Mouse (Mus musculus) effector memory CD4-positive, alpha-beta T cell, adult 5 months (primary cell): ENCODE data around the gene Zfp511. TPM values are rescaled to one million over a fixed set of nuclear protein-coding genes. Genes with fewer than 3 reads are reported as not detected.

Experiments
- polyA plus RNA-seq: library from polyadenylated mRNA; unstranded; fragments of 100-300 nt; shearing (Covaris generic); gene quantifications from one replicate; pipeline ENCODE4 v1.2.1, GENCODE M21; 2017

Zfp511 gene
- 46.2 TPM for polyA plus RNA-seq

GRCm38 (mm10) chr7:140036281-140037170, at the start of gene Zfp511, which contains the start of gene Tubgcp2:
Gene Zfp511 (plus strand): TSS chr7:140036391.
Gene Tubgcp2 (minus strand): TSS chr7:140036669.

GRCm38 (mm10) chr7:139992406-139992805, 43.8 kb upstream of the Zfp511 start, which contains the start of gene Adam8:
Gene Adam8 (minus strand): TSS chr7:139992562.

DNA sequence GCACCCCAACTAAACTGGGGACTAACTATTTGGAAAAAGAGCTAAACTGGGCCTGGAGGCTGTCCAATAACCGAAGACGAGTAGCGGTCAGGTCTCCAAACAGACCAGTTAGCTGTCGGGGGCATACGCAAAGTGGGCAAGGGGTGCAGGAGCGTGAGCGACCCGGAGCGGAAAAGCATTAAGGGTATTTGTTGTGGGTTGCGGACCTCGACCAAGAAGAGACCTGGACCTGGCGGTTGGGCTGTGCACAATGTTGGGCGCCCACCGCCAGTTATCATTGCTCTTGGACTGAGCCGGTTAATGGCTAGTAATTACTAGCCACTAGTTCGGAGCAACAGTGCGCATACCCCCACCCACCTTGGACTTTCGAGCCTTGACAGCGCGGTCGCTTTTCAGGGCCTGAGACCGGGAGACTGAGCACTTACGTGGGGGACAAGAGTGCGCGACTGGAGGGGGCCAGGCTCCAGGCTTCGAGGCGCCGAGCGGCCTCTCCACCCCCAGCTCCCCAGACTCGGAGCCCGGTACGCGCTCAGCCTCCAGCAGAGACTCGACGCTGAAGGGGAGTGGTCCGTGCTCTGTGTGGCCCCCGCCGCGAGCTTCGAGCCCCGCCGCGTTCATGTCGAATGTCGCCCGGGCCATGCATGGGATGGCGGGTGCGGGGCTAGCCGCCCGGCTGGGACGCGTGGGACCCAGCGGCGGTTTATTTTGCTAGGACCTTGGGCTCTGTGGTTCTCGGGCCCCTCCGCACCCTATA, 12.3 kb downstream of the Zfp511 start, which contains the start of gene Msx3:
Gene Msx3, minus strand, starts transcription at position 729 of the 754 bp plus-strand sequence.

DNA sequence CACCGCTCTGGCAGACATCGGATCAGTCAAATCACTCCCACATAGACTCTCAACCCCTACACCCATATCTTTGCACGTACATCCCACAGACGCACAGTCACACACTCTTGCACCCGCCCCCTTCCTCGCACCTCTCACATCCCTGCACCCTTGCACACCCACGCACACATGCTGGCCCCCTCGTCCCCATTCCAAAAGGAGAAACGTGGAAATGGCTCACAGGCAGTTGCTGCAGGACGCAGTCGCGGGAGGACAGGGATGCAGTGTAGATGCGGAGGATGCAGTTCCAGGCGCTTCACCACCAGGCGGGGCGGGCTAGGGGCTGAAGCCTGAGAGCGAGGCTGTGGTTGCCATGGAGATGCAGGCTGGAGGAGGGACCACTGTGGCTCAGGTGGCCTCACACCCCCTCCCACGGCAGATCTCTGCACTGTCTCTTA, 46.1 kb downstream of the Zfp511 start, which contains the start of gene Caly:
Gene Caly, minus strand, starts transcription at position 307 of the 437 bp plus-strand sequence.

Other genes starting within 250 kb of the Zfp511 start
- gene Adgra1, start 202.2 kb upstream of the Zfp511 start, polyA plus RNA-seq = not detected
- gene Kndc1, start 141.7 kb upstream of the Zfp511 start, polyA plus RNA-seq = 0.16 TPM
- 9.8 TPM for gene Utf1, start 92.6 kb upstream of the Zfp511 start, polyA plus RNA-seq
- 0.87 TPM for gene 6430531B16Rik, start 57.6 kb upstream of the Zfp511 start, polyA plus RNA-seq
- 11.3 TPM for gene Adam8, start 43.8 kb upstream of the Zfp511 start, polyA plus RNA-seq
- gene Tubgcp2, start 278 bp downstream of the Zfp511 start, polyA plus RNA-seq = 29.8 TPM
- not detected for gene Msx3, start 12.7 kb downstream of the Zfp511 start, polyA plus RNA-seq
- not detected for gene Caly, start 46.2 kb downstream of the Zfp511 start, polyA plus RNA-seq
- not detected for gene Prap1, start 57.0 kb downstream of the Zfp511 start, polyA plus RNA-seq
- gene Fuom, start 66.0 kb downstream of the Zfp511 start, polyA plus RNA-seq = 6.1 TPM
- 2.3 TPM for gene Paox, start 79.4 kb downstream of the Zfp511 start, polyA plus RNA-seq
- 27.2 TPM for gene Echs1, start 80.1 kb downstream of the Zfp511 start, polyA plus RNA-seq
- 17.8 TPM for gene Mtg1, start 101.2 kb downstream of the Zfp511 start, polyA plus RNA-seq
- gene Sprn, start 118.5 kb downstream of the Zfp511 start, polyA plus RNA-seq = not detected
- not detected for gene Olfr522, start 128.4 kb downstream of the Zfp511 start, polyA plus RNA-seq
- not detected for gene Olfr523, start 136.8 kb downstream of the Zfp511 start, polyA plus RNA-seq
- gene Olfr524, start 169.6 kb downstream of the Zfp511 start, polyA plus RNA-seq = 0.85 TPM
- 3.7 TPM for gene Cd163l1, start 181.9 kb downstream of the Zfp511 start, polyA plus RNA-seq
- 9.9 TPM for gene 5830411N06Rik, start 210.9 kb downstream of the Zfp511 start, polyA plus RNA-seq